Mouse (Mus musculus): Measurements from ENCODE around the gene Kctd5.
"Not testable (repeated sequence)": the region's sequence is repeated elsewhere in the genome, so short reads cannot be mapped to it uniquely, and the experiment has no call there.

Kctd5 gene

DNA sequence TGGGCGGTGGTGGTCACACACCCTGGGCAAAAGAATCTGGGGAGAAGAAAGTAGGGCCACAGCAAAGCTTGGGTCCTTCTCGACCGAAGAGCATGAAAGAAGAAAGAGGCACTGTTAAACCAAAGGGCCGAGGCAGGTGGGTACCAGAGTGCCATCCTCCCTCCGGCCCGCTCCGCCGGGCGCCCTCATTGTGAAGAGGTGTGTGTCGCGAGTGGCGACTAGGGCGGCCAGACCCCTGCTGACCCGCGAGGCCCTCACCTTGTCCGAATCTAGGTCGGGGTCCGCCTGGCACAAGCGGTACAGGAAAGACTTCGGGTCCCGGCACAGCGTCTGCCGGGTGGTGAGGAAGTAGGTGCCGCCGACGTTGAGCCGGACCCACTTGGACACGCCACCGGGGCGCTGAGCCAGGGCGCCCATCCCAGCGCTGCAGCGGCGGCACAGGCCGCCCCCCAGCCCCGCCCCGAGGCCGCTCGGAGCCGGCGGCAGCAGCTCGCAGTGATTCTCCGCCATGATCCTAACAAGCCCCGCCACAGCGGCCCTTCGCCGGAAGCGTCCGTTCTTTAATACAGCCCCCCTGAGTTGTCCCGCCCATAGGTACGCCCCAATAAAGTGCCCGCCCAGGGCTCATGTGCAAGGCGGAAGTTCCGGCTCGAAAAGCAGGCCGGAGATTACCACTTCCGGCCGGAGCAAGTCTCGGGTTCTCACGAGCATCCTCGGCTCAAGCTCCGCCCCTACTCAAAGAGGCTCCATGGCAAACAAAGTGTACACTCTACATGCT lies at the start of gene Kctd5:
TSS of gene Kctd5 (minus strand) at position 567 of the 778 bp plus-strand sequence.
- peak; percentile 93 for DNase-seq (ENCODE audit: low spot score in 2 of 2)

DNA sequence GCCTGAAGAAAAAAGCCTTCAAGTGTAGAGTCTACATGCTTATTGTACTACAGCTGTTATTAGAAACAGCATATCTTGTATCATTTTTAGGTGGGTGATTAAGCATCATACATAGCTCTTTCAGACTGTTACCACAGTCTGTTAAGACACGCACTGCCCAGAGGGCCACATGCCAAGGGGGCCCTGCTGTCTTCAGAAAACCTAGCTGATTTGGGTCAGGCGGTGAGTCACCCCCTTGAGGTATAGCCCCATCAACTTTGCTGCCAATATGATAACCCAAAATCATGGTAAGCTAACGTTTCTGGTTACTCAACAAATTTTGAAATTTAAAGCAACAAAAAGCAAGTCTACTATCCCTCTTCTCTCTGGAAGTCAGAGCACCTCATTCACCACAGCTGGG lies 46.2 kb upstream of the Kctd5 start:
- no peak for DNase-seq (ENCODE audit: low spot score in 2 of 2)

- DNase-seq (ENCODE audit: low spot score in 2 of 2) = no peak
Measured at GRCm38 (mm10) chr17:24113031-24113430, 39.7 kb upstream of the Kctd5 start.

DNA sequence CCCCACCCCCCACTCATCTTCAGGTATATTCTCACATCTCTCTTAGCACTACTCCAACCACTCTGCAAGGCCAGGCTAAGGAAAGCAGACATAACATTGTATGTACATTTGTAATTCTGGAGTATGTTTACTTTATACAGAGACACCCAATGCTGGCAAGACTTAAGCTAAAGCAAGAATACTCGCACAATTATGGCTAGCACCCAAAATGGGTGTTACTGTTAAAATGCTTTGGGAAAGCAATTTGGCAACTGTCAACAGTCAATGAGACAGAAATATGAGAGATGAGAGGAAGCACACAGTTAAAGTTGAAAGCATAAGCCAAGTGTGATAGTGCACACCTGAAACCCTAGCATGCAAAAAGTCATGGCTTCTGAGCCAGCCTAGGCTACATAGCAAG lies 38.0 kb upstream of the Kctd5 start:
- no peak for DNase-seq (ENCODE audit: low spot score in 2 of 2)

DNA sequence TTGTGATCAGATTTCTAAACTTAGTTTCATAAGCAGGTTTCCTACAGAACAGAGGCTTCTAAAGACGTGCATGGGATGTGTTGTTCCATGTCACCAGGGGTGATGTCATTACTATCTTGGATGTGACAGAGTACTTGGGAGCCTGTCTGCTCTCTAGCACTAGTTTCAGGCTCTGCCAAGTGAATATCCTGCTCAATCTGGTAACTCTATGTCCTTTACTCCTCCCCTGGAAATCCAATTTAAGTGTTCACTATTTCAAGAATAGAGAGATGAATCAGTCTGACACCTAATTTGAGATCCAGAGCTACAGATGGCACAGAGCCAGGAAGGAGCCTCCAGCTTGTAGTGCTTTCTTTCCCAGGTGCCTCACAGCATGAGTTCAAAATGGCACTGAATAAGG lies 35.6 kb upstream of the Kctd5 start:
- peak; percentile 29 for DNase-seq (ENCODE audit: low spot score in 2 of 2)

DNA sequence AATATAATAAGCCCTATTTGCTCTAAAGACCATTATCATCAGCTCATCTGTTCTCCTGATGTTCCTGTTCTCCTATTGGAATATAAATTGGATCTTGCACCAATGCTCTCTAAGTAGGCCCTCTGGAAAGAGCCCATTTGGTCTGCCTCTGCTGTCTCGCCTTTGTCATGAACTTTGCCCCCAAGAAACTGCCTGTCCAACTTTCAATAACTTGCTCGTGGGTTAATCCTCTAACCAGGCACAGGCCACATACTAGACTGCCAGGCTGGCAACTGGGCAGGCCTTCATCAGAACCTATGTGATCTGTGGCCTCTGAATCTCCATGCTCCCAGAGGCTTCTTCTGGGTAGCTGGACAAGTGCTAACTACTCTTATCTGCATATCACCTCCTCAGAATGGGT lies 31.8 kb upstream of the Kctd5 start:
- no peak for DNase-seq (ENCODE audit: low spot score in 2 of 2)

GRCm38 (mm10) chr17:24098354-24098753 lies 25.1 kb upstream of the Kctd5 start:
- DNase-seq (ENCODE audit: low spot score in 2 of 2) = no peak

DNA sequence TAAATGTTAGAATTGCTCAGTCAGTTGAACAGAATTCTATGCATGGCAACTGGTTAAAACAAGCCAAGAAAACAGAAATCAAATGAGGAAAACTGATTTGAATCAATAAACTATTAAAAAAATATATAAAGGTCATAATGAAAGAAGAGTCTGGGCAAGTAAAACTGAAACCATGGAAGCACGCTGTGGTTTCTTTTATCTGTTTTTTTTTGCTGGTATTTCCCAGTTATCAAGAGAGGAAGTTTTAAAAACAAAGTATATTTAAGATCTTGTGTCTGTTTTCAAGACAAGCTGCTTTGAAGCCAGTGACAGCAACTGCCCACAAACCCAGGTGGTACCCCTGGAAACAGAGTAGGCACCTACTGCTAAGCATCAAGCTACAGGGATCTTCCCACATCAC lies 17.3 kb upstream of the Kctd5 start:
- DNase-seq (ENCODE audit: low spot score in 2 of 2) = no peak

DNA sequence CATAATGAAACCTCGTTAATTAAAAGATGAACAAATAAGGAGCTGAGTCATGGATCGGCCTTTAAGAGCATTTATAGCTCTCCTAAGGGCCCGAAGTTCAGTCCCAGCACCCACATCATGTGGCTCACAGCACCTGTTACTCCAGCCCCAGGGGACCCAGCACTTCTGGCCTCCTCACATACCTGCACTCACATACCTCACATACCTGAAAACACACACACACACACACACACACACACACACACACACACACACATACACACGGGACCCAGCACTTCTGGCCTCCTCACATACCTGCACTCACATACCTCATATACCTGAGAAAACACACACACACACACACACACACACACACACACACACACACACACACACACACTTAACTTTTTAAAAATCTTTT lies 13.1 kb upstream of the Kctd5 start:
- not testable (repeated sequence) for DNase-seq (ENCODE audit: low spot score in 2 of 2)

DNA sequence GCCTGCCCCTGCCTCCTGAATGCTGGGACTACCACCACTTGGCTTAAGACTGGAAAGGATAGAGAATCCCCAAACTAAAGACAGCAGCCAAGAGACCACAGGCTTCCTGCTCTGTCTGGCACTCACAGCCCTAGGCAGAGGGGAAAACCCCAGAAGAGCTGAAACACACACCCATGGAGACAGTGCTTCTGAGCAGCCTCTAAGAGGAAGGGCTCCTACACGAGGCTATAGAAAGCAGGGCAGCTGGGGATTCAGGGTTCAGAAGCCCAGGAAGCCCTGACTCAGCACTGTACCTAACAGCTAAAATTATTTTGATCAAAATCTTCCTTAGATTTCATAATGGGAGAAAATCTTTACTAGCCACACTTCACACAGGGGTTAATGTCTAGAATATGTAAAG lies 11.3 kb upstream of the Kctd5 start:
- no peak for DNase-seq (ENCODE audit: low spot score in 2 of 2)

GRCm38 (mm10) chr17:24077101-24077500 lies 3.8 kb upstream of the Kctd5 start:
- DNase-seq (ENCODE audit: low spot score in 2 of 2) = no peak

GRCm38 (mm10) chr17:24069531-24069930 lies 3.8 kb downstream of the Kctd5 start:
- no peak for DNase-seq (ENCODE audit: low spot score in 2 of 2)

GRCm38 (mm10) chr17:24068271-24068670 lies 5.0 kb downstream of the Kctd5 start:
- DNase-seq (ENCODE audit: low spot score in 2 of 2) = no peak

DNA sequence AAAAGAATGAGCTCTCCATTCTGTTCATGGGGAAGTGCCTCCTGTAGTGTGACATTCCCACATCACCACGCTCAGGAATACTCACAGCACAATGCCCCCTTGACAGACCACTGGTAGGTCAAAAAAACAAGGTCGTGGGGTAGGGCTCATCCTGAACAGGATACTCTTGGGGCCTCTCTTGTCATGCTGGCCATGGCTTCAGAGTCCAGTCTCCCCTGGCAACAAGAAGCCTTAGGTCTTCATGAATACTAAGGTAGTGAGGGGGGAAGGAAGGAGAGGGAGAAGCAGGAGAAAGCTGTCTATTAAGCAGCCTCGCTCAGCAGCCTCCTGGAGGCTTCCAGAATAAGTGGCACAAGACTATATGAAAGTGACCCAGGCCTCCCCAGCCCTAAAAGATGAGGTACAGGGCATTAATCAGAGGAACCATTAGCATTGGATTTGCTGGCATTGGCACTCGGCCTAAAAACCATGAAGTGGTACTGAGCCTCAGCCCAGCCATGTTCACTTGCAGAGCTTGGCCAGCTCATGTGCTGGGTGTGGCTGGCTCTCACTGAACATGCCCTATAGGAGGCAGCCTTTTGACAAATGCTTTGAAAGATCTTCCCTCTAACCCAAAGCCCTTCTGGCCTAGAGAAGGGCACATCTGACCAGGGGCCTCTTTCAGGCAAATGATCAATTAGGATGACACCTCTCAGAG lies 10.7 kb downstream of the Kctd5 start:
- DNase-seq (ENCODE audit: low spot score in 2 of 2) = no peak

GRCm38 (mm10) chr17:24057730-24058245 lies 15.5 kb downstream of the Kctd5 start:
- no peak for DNase-seq (ENCODE audit: low spot score in 2 of 2)

DNA sequence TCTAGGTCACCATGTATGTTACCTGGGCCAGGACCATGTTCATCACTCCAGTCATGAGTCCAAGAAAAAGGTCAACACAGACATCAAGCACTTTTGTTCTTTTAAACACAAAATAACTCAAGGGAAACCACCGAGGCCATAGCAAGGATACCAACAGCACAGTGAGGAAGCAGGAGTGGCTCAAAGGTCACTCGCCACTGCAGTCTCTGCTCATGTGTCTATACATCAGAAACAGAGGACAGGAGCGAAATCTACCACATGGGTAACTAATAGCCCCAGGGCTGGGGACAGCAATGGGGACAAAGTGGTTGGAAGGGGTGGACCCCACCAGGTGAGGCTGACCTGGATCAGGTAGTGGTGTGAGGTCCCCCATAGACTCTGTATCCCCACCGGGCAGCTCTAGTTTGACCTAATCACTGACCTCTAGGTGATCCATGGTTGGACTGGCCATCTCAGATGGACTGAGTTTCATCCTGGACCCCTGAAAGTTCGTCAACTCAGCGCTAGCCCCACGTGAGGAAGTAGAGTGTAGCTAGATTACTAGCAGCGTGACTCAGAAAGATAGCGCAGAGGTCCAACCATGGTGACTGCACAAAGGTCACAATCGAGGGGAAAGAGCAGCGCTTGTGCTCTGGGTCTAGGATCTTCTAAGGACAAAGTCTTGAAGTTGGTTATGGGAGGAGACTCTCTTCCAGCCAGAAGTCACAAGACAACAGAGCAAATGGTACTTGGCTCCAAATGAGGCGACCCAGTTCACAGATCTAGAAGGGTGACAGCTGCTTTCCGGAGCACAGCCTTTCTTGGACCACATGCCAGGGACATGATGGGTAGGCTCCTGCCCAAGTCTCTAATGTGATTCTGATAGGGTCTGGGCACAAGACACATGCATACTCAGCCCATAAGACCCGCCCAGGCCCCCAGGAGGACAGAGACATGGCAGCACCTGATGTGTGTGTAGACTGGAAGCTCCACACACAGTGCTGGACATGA lies 16.4 kb downstream of the Kctd5 start:
- no peak for DNase-seq (ENCODE audit: low spot score in 2 of 2)

GRCm38 (mm10) chr17:24049008-24049407 lies 24.3 kb downstream of the Kctd5 start:
- DNase-seq (ENCODE audit: low spot score in 2 of 2) = no peak

GRCm38 (mm10) chr17:24048053-24048452 lies 25.2 kb downstream of the Kctd5 start:
- DNase-seq (ENCODE audit: low spot score in 2 of 2) = peak in 1 of 2 experiments; percentile 32

DNA sequence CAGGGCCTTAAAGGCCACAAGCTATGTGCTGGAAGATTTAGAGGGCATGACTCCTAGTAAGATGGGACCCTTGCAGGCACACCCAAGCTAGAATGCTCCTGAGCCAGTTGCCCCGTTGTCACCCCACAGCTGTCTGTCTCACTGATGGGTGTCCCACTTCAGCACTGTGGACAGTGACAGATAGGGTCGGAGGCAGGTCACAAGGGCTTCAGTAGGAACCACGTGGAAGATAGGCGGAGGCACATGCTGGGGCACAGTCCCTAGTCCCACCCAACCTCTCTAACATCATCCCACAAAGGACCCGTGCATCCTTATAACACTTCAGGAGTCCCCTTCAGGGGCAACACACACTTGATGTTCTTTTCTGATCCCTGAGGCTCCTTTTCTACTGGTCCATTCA lies 27.3 kb downstream of the Kctd5 start:
- no peak for DNase-seq (ENCODE audit: low spot score in 2 of 2)

DNA sequence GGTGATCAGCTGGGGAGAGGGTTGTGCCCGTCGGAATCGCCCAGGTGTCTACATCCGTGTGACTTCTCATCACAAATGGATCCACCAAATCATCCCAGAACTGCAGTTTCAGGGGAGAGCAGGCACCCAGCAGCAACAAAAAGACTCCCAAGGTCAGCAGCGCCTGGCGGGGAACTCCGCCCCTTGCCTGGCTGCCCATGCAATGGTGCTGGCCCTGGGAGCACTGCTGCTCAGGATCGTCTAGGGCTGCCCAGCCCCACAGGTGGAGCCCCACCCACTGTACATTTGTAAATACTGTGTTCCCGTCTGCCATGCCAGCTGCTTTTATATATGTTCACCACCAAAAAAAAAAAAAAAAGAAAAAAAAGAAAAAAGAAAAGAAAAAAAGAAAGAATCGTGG lies 27.7 kb downstream of the Kctd5 start:
- DNase-seq (ENCODE audit: low spot score in 2 of 2) = no peak

DNA sequence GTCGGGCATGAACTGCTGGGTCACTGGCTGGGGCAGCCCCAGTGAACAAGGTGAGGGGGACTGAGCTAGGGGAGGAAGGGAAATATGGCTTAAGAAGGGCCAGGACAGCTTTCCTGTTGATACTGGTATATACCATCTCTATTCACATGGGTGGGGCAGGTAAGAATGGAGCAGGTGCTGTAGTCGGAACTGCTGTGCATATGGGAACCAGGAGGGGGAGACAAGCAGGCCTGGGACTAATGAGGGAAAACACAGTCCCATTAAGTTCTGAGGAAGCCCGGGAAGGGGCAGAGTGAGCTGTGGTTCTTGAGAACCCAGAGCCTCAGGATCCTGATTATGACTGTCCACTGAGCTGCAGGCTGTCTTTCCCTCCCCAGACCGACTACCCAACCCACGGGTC lies 28.8 kb downstream of the Kctd5 start:
- no peak for DNase-seq (ENCODE audit: low spot score in 2 of 2)

DNA sequence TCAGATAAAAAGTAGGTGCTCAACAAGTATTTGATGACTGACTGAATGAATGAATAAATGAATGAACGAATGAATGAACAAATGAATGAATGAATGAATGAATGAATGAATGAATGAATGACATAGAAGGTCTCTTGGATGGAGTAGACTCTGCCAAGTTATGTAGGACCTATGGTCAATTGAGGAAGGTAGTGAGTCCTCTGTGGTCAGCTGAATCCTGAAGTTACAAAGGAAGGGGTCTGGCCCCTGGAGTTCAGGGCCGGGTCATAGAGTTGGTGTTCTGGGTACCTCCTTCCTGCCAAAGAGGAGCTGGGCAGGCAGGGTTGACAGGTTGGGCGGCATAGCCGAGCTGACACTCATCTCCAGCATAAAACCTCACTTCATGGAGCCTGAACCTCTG lies 35.4 kb downstream of the Kctd5 start, which contains the start of gene Prss27:
TSS of gene Prss27 (plus strand) at position 301 of the 400 bp plus-strand sequence.
- no peak for DNase-seq (ENCODE audit: low spot score in 2 of 2)

All from heart, adult 9 months (tissue).